Mouse (Mus musculus): ENCODE measurements around the gene Tuba1c. TPM values are rescaled to one million over a fixed set of nuclear protein-coding genes. Genes with fewer than 3 reads are reported as not detected.

Gene Tuba1c
- polyA plus RNA-seq, 1 experiment = 294 TPM

- Histone ChIP-seq H3K27ac (ENCODE audit: control insufficient read depth, insufficient read depth, low read length) (no peak overlapping the region), H3K36me3 (ENCODE audit: control insufficient read depth, insufficient read depth, low read length) (peaks cover 9% of the 10 kb centered on the region; the same call in 1 of the 2 replicates), H3K27me3 (ENCODE audit: control insufficient read depth, insufficient read depth, low read length) (peaks cover 3% of the 10 kb centered on the region; the same call in 1 of the 2 replicates), H3K4me1 (replicated peaks; ENCODE audit: control insufficient read depth, insufficient read depth, low read length) (no peaks in the 10 kb centered on the region), H3K4me3 (ENCODE audit: control insufficient read depth, insufficient read depth, low read length) (no peak overlapping the region)
- TF ChIP-seq CTCF (IDR thresholded peaks at IDR 0.05; ENCODE audit: borderline replicate concordance, control insufficient read depth, extremely low read depth, insufficient read depth, low read length, poor library complexity) (no peak), POLR2A (IDR thresholded peaks at IDR 0.05; ENCODE audit: control insufficient read depth, extremely low read depth, insufficient read depth, low read length, poor library complexity) (no peak)
- WGBS = 98% methylated on average over 12 of the region's 12 CpGs
- DNase-seq = no peak
Measured at GRCm38 (mm10) chr15:99082322-99082721, 52.6 kb downstream of the Tuba1c start.

DNA sequence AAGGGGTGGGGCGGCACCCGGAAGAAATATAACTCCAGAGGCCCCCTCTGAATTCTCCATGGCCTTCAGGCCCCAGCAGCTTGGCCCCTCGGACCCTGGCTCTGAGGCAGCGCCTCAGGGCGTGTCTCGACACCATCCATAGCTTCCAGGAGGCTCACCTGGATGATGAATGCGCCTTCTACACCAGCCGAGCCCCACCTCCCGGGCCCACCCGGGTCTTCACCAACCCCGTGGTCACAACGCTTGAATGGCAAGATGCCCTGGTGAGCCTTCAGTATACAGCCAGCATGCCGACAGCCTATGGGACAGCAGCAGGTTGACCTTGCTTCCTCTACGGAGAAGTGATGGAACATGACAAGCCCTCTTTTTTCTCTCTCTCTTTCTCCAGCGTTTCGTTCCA is 53.1 kb downstream of the Tuba1c start:
- no peak for DNase-seq
- Histone ChIP-seq H3K27me3 (ENCODE audit: control insufficient read depth, insufficient read depth, low read length) (peaks cover 5% of the 10 kb centered on the region; the same call in 1 of the 2 replicates), H3K36me3 (ENCODE audit: control insufficient read depth, insufficient read depth, low read length) (peaks cover 9% of the 10 kb centered on the region; the same call in 1 of the 2 replicates), H3K4me1 (replicated peaks; ENCODE audit: control insufficient read depth, insufficient read depth, low read length) (no peaks in the 10 kb centered on the region), H3K4me3 (ENCODE audit: control insufficient read depth, insufficient read depth, low read length) (no peak overlapping the region), H3K27ac (ENCODE audit: control insufficient read depth, insufficient read depth, low read length) (no peak overlapping the region)
- TF ChIP-seq POLR2A (IDR thresholded peaks at IDR 0.05; ENCODE audit: control insufficient read depth, extremely low read depth, insufficient read depth, low read length, poor library complexity) = no peak
- no peak for TF ChIP-seq CTCF (IDR thresholded peaks at IDR 0.05; ENCODE audit: borderline replicate concordance, control insufficient read depth, extremely low read depth, insufficient read depth, low read length, poor library complexity)
- WGBS = 96% methylated on average over 16 of the region's 16 CpGs

DNA sequence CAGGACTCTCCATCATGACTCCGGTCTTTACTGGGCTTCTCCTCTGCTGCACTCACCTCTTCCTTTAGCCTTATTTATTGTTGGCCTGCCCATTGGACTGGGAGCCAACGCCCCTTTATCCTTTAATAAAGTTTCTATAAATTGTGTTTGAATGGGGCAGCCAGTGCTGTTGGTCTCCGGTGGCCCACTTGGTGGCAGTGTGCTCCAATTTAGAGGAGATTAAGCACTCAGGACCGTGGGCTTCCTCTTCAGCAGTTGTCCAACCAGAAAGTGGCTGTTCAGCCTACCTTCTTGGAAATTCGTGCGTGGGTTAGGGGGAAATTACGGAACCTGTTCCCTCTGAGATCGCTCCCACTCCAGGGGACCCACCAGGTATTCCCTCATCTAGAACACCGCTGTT is 53.6 kb downstream of the Tuba1c start:
- Histone ChIP-seq H3K36me3 (ENCODE audit: control insufficient read depth, insufficient read depth, low read length) (peaks cover 9% of the 10 kb centered on the region; the same call in 1 of the 2 replicates), H3K4me1 (replicated peaks; ENCODE audit: control insufficient read depth, insufficient read depth, low read length) (no peaks in the 10 kb centered on the region), H3K4me3 (ENCODE audit: control insufficient read depth, insufficient read depth, low read length) (no peak overlapping the region), H3K27ac (ENCODE audit: control insufficient read depth, insufficient read depth, low read length) (no peak overlapping the region), H3K27me3 (ENCODE audit: control insufficient read depth, insufficient read depth, low read length) (peaks cover 8% of the 10 kb centered on the region; the same call in 1 of the 2 replicates)
- TF ChIP-seq CTCF (IDR thresholded peaks at IDR 0.05; ENCODE audit: borderline replicate concordance, control insufficient read depth, extremely low read depth, insufficient read depth, low read length, poor library complexity) = peak; percentile 23; the same call in 1 of the 2 replicates
- TF ChIP-seq POLR2A (IDR thresholded peaks at IDR 0.05; ENCODE audit: control insufficient read depth, extremely low read depth, insufficient read depth, low read length, poor library complexity) = no peak
- DNase-seq = peak; percentile 35
- 71% methylated on average over 9 of the region's 9 CpGs for WGBS

DNA sequence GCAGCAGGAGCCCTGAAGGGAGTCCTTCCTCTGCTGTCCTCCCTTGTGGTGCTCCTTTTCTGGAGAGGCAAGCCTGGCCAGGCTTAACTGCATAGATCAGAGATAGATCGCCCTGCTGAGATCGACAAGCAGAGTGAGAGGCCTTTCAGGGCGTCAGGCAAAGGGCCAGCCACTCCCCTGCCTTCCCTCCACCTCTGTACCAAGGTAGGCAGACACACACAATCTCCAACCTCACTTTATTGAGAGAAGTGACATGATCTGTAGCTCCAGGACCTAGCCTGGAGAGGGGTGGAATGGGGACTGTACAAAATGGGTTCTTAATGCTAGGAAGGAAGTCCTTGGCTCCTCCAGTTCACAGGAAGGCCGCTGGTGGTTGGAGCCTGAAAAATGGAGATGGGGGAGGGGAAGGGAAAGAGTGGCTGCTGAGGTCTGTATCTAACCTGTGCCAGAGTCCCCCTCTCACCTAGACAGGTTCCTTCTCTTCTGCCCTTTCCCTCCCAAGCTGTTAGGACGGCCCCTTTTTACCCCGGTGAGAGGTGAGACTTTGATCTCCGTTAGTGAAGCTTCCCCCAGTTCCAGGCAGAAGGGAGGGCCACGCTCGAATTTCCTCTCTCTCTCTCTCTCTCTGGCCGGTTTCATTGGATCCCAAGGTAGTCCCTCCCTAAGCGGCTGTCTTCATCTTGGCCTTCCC is 54.3 kb downstream of the Tuba1c start:
- no peak for DNase-seq
- no peak overlapping the region for H3K27ac ChIP-seq (ENCODE audit: control insufficient read depth, insufficient read depth, low read length)
- H3K36me3 ChIP-seq (ENCODE audit: control insufficient read depth, insufficient read depth, low read length) = peaks cover 9% of the 10 kb centered on the region; the same call in 1 of the 2 replicates
- 24% methylated on average over 11 of the region's 11 CpGs for WGBS
- H3K4me3 ChIP-seq (ENCODE audit: control insufficient read depth, insufficient read depth, low read length) = no peak overlapping the region
- peaks cover 8% of the 10 kb centered on the region; the same call in 1 of the 2 replicates for H3K27me3 ChIP-seq (ENCODE audit: control insufficient read depth, insufficient read depth, low read length)
- TF ChIP-seq POLR2A (IDR thresholded peaks at IDR 0.05; ENCODE audit: control insufficient read depth, extremely low read depth, insufficient read depth, low read length, poor library complexity) = no peak
- no peak for TF ChIP-seq CTCF (IDR thresholded peaks at IDR 0.05; ENCODE audit: borderline replicate concordance, control insufficient read depth, extremely low read depth, insufficient read depth, low read length, poor library complexity)
- H3K4me1 ChIP-seq (replicated peaks; ENCODE audit: control insufficient read depth, insufficient read depth, low read length) = no peaks in the 10 kb centered on the region

- H3K4me3 ChIP-seq (ENCODE audit: control insufficient read depth, insufficient read depth, low read length) = no peak overlapping the region
- H3K36me3 ChIP-seq (ENCODE audit: control insufficient read depth, insufficient read depth, low read length) = peaks cover 9% of the 10 kb centered on the region; the same call in 1 of the 2 replicates
- DNase-seq = no peak
- no peaks in the 10 kb centered on the region for H3K4me1 ChIP-seq (replicated peaks; ENCODE audit: control insufficient read depth, insufficient read depth, low read length)
- no peak overlapping the region for H3K27ac ChIP-seq (ENCODE audit: control insufficient read depth, insufficient read depth, low read length)
- 57% methylated on average over 19 of the region's 19 CpGs for WGBS
- TF ChIP-seq CTCF (IDR thresholded peaks at IDR 0.05; ENCODE audit: borderline replicate concordance, control insufficient read depth, extremely low read depth, insufficient read depth, low read length, poor library complexity) (no peak), POLR2A (IDR thresholded peaks at IDR 0.05; ENCODE audit: control insufficient read depth, extremely low read depth, insufficient read depth, low read length, poor library complexity) (no peak)
- H3K27me3 ChIP-seq (ENCODE audit: control insufficient read depth, insufficient read depth, low read length) = peaks cover 8% of the 10 kb centered on the region; the same call in 1 of the 2 replicates
Measured at GRCm38 (mm10) chr15:99084618-99085017, 54.9 kb downstream of the Tuba1c start.

GRCm38 (mm10) chr15:99085997-99086396 is 56.3 kb downstream of the Tuba1c start:
- DNase-seq = no peak
- Histone ChIP-seq H3K27me3 (ENCODE audit: control insufficient read depth, insufficient read depth, low read length) (peaks cover 8% of the 10 kb centered on the region; the same call in 1 of the 2 replicates), H3K36me3 (ENCODE audit: control insufficient read depth, insufficient read depth, low read length) (peaks cover 9% of the 10 kb centered on the region; the same call in 1 of the 2 replicates), H3K4me1 (replicated peaks; ENCODE audit: control insufficient read depth, insufficient read depth, low read length) (no peaks in the 10 kb centered on the region), H3K4me3 (ENCODE audit: control insufficient read depth, insufficient read depth, low read length) (no peak overlapping the region), H3K27ac (ENCODE audit: control insufficient read depth, insufficient read depth, low read length) (no peak overlapping the region)
- TF ChIP-seq CTCF (IDR thresholded peaks at IDR 0.05; ENCODE audit: borderline replicate concordance, control insufficient read depth, extremely low read depth, insufficient read depth, low read length, poor library complexity) = no peak
- no peak for TF ChIP-seq POLR2A (IDR thresholded peaks at IDR 0.05; ENCODE audit: control insufficient read depth, extremely low read depth, insufficient read depth, low read length, poor library complexity)
- 95% methylated on average over 4 of the region's 4 CpGs for WGBS

All from thymus, adult 2 months (tissue).